Mouse (Mus musculus): ENCODE measurements around the gene Hps4.
"Not testable (repeated sequence)": the region's sequence is repeated elsewhere in the genome, so short reads cannot be mapped to it uniquely, and the experiment has no call there.

Hps4 gene

DNA sequence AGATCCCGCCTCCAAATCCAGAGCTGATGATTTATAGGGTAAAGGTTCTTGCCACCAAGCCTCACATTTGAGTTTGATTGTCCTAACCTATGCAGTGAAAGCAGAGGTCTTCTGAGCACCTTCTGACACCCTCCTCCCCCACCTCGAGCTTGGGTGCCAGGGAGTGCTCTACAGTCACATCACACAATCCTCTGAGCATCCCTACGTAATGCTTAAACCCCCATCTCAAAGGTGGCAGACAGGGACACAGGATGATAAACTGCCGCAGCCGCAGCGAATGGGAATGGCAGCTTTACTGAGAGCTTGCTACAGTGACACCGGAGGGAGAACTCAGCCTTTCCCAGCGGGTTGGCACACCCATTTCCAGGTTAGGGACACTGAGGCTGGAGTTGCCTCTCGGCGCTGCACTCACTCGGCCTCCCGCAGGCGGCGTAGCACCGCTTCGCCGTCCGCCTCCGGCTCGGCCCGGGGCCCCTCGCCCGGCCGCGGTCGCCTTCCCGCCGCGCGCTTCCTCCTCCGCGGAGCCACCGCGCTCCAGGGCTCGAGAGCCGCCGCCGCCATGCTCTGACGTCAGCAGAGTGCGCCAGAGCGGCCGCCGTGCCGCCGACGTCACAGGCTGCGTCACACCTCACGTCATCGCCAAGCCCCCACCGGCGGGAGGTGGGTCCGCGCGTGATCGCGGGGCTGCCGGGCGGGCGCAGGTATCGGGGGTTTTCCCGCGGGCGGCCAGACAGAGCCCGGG is at the start of gene Hps4, which contains the start of gene Srrd:
TSS of gene Hps4 (plus strand) at position 621 of the 742 bp plus-strand sequence.
TSS of gene Srrd (minus strand) at position 578 of the 742 bp plus-strand sequence.
- DNase-seq (ENCODE audit: extremely low spot score, low read depth, low spot score), result no peak

DNA sequence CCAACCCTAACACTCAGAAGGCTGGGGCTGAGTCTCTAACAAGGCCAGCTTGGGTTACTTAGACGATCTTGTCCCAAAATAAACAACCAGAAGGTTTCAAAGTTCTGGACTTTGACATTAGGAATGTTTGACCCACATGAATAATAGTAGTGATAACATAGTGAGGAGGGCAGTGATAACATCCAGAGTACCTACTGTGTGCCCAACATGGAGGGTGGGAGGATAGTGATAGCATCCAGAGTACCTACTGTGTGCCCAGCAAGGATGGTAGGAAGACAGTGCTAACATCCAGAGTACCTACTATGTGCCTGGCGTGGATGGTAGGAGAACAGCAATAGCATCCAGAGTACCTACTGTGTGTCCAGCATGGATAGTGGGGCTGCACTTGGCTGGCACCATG is 49.1 kb upstream of the Hps4 start:
- no peak for DNase-seq (ENCODE audit: extremely low spot score, low read depth, low spot score)

DNA sequence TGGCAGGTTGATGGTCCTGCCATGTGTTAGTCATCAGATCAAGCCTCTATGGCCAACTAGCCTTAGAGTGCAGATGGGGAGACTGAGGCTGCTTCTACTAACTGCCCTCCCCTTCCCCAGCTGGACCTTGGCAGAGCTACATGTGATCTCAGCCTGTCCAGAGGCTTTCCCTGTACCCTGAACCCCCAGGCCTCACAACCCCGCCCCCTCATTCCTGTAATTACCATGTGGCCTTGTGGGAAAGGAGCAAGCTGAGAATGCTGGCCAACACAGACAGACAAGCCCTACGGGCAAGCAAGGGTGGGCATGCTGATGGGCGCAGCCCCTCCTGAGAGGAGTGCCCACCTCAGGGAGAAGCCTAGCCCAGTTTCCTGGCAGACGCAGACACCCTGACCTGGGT is 48.2 kb upstream of the Hps4 start:
- DNase-seq (ENCODE audit: extremely low spot score, low read depth, low spot score), result no peak

DNA sequence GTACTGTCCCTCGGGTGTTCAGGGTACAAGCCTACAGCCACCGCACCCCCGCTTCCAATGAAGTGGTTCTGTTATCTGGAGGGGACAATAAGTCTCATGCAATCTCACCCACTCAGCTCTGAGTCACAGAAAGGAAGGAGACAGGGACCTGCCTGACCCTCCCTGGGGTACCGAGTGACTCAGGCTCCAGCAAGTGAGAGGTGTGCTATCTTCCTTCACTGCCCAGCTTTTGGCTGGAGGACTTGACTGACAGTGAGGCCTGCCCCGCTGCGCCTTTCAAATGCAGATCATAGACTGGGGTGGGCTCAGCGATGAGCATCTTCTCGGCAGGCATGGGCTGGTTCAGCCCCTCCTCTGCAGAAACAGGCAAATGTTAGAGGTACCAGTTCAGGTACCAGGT is 47.7 kb upstream of the Hps4 start:
- DNase-seq (ENCODE audit: extremely low spot score, low read depth, low spot score), result no peak

DNA sequence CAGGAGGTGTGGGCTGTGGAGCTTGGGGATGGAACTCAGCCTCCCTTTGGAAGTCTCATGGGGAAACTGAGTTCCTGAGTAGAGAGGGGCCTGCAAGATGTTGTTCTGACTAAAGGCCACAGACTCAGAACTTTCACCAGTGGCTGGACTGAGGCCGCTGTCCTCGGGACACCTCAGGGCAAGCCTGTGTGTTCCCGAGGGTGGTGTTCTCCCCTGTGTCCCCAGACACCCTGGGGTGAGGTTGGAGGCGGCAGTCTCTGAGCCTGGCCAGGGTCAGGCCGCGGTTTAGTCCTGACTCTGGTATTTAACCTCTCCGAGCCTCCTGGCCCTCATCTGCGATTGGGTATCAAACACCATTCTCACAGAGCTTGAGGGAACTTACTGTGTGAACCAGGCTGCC is 47.3 kb upstream of the Hps4 start:
- DNase-seq (ENCODE audit: extremely low spot score, low read depth, low spot score), result no peak

DNA sequence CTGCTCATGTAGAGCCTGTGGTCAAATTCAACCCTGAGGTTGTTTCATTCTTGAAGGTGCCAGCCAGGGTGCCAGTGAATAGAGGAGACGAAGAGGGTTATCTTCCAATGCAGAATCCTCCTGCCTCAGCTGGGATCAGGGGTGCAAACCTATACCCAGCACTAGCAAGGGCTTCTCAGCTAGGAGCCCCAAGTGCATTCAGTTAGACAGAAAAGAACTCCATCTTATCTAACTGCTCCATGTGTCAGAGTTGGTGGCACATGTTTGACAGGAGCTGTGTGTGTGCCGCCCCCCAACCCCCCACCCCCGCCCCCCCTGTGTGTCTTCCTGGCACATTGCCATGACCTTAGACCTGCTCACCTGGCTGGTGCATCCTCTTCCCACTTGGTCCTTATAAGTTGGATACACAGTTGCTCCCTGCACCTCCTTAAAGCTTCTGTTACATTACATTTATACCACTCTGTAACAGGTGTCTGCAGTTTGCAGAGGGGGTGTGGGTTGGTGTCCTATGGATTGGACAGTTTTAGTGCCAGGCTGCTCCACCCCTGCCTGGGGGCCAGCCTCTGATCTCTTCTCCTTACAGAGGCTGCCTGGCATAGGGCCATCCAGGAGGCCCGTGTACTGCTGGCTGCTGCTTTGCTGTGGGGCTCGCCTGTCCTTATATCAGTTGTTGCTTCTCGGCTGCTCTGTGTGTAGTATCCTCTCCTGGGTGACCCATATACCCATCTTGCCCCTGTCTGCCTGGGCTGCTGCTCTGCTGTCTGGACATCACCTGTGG is 46.3 kb upstream of the Hps4 start:
- no peak for DNase-seq (ENCODE audit: extremely low spot score, low read depth, low spot score)

DNA sequence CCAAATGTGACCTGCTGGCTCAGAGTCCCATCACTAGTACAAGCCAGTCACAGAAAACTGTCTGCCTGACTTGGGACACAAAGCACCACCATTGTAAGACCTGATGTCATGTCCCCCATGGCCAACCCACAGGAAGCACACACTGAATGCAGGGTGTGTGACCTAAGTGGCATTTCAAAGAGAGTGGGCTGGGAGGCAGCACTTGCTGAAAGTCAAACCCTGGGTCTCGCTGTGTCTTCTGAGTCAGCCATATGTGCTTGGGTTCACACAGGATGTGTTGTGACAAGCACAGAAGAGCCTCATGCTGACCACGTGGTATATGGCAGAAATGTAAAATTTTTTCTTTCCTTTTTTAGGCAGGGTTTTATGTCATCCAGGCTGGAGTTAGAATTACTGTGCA is 45.6 kb upstream of the Hps4 start:
- no peak for DNase-seq (ENCODE audit: extremely low spot score, low read depth, low spot score)

DNA sequence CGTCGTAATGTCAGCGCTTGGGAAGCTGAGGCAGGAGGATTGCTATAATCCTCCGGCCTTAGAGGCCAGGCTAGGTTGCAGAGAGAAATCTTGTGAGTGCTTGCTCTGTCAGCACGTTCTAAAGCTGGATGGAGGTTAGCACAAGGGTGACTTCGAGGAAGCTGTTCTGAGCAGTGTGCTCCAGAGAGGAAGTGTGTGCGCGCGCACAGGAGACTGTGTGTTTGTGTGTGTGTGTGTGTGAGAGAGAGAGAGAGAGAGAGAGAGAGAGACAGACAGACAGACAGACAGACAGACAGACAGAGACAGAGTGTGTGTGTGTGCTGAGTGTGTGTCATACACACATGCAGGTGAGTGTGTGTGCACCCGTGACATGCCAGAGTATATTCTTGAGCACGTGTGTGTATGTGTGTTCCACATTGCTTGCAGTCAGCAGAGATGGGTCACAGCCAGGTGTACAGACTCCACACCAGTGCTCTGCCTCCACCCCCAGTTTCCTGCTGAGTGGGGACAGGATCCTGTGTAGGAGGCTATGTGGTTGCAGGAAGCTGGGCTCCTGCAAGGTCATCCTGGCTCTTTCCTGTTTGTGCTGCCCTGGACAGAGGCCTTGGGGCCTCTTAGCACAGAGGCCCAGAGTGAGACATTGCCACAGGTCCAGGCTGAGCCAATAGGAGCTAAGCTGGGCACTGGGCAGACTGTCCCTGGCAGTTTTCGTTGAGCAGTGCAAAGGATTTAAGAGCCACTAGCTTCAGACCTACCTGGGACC is 44.5 kb upstream of the Hps4 start:
- no peak for DNase-seq (ENCODE audit: extremely low spot score, low read depth, low spot score)

DNA sequence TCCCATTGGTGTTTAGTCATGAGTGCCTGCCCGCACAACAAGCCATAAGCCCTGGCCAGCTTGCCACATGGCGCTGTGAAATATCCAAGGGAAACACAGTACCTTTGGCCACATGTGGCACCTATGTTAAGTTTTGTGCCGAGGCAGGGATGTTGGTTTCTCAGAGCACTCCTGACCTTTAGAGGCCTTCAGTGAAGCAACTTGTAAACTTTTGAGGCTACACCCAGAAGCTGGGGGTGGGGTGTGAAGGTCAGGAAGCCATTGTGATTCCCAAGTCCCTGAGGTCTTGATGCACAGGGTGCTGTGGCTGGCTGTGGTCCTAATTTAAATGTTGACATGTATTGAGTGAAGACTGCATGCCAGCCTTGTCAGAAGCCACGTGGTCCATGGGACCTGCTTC is 43.5 kb upstream of the Hps4 start:
- DNase-seq (ENCODE audit: extremely low spot score, low read depth, low spot score), result no peak

DNA sequence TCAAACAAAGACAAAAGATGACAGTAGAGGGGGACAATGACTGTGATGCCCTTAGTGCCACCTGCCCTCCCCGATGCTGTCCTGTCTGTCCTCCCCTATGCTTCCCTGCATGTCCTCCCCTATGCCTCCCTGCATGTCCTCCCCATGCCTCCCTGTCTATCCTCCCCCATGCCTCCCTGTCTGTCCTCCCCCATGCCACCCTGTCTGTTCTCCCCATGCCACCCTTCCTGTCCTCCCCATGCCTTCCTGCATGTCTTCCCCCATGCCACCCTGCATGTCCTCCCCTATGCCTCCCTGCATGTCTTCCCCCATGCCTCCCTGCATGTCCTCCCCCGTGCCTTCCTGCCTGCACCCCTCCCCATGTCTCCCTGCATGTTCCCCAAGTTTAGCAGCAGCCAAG is 42.8 kb upstream of the Hps4 start:
- DNase-seq (ENCODE audit: extremely low spot score, low read depth, low spot score), result no peak

DNA sequence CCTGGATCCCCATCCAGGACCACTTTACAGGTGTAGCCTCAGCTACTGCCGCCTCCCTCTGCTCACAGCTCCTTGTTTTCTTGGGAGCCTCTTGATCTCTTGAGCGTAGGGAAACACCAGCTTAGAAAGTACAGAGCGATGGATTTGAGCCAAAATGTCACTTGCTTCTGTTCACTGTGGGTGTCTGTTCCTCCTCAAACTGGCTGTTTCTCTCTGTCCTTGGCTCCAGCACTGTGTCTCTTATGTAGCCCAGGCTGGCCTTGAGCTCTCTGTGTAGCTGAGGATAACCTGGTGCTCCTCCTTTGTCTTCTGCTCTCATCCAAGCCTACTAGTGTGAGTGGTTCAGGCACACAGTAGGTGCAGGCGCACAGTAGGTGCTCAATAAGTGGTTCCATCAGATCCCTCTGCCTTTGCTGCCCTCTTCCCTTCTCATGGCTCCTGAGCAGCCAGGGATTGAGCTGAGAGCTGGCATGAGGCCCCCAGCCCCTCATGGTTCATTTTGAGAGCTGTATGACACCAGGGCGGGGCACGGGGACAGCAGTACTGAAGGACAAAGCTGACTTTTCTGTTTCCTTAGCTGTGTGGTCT is 42.1 kb upstream of the Hps4 start:
- DNase-seq (ENCODE audit: extremely low spot score, low read depth, low spot score), result no peak

DNA sequence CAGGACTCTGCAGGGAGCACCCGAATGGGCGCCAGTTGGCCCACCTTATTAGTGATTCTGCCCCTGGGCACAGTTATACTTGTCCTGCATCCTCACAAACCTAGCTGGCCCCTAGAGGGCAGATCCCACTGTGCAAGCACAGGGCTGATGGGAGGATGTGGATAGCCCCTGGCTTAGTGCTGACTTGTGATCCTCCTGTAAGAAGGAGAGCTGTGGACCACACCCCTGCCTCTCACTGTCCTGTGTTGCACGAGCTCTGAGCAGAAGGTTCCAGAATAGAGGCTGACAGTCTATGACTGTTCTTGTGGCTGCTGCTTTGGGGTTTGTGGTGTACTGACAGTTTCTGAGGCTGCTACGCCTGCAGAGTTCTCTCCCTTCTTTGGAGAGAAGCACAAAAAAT is 41.2 kb upstream of the Hps4 start:
- DNase-seq (ENCODE audit: extremely low spot score, low read depth, low spot score), result no peak

DNA sequence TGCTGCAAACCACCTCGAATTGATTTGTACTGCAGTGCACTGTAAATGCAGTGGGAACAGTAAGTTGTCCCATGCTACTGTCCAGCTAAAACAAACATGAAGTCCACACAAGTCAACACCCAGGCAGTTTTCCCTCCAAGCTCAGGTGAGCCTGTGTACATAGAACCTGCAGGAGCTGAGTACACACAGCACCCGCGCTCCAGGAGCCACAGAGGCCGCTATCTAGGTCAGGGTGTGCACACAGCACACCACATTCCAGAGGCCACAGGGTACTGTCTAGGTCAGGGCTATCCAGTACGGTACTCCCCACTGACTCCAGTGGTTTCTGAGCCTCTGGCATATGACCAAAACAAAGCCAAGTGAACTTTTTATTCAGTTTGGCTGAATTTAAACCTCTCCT is 40.6 kb upstream of the Hps4 start:
- no peak for DNase-seq (ENCODE audit: extremely low spot score, low read depth, low spot score)

DNA sequence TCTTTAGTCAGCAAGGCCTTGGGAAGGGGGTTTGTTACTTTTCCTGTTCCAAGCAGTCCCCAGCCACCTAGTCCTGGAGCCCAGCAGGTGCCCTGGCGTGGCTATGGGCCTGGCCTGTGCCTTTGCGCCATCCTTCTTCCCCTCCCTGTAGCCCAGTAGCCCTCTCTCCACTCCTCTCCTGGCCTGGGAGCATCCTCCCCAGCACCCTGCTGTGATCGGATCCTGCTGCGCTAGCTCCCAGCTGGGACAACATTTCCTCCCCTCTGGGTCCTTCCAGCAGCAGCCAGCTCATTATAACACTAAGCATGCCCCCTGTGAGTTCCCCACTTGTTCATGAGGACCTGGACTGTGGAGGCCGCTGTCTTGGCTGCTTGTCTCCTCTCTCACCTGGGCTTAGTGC is 37.0 kb upstream of the Hps4 start:
- DNase-seq (ENCODE audit: extremely low spot score, low read depth, low spot score), result no peak

DNA sequence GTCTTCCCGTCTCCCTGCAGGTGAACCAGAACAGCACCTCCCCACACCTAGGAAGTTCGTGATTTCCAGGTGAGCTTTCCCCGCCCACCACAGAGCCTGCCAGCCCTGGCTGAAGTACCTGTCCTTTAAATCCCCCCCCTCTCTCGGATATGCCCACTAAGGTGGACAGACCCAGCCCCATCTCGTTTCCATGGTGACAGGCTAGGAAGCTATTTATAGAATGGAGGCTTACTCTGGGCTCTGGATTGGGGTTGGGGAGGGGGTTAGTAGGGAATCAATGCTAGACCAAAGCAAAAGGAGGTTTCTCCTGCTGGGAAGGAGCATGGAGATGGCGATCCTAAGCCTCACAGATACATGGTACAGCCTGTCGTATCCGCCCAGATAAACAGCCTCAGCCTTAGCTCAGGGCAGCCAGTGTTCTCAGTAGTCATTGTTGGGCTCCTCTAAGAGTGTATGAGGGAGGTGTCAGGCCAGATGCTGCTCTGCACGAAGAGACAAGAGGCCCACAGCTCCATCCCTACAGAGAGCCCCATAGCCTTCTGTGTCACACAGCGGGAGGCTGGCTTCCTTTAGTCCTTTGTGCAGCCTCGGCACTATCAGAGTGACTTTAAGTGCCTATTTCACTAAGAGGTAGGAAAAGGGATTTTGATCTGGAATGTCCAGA is 29.5 kb upstream of the Hps4 start:
- no peak for DNase-seq (ENCODE audit: extremely low spot score, low read depth, low spot score)

DNA sequence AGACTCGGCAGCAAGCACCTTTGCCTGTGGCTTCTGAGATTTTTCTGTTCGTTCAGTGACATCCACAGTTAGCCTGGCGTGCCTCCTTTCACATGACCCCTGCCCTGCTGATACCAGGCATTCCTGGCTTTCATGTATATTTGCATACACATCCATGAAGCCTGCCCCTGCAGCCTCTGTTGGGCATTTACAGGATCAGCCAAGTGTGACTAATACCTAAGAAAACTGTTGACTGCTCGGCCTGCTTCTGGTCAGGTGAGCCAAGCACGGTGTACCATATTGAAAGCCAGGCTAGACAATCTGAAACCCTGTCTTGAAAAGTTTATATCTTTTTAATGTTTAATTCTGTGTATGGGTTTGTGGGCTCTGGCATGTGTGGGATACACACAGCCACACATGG is 26.4 kb upstream of the Hps4 start:
- no peak for DNase-seq (ENCODE audit: extremely low spot score, low read depth, low spot score)

DNA sequence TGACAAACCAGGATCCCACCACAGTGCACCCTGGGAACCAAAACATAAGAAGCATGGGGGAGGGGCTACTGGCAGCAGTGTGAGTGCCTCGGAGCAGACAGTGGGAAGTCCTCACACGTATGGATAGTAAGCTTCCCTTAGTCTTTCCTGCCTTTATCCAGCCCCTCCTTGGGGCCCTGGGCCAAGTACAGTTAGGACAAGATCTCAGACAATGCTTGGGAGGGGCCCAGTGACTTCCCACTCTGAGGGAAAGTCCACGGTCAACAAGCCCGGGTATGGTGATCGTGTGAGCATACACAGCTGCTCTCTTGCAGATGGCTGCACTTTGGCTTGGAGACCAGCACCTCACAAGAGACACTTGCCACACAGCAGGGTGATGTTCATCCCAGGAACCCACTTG is 25.6 kb upstream of the Hps4 start:
- DNase-seq (ENCODE audit: extremely low spot score, low read depth, low spot score), result no peak

DNA sequence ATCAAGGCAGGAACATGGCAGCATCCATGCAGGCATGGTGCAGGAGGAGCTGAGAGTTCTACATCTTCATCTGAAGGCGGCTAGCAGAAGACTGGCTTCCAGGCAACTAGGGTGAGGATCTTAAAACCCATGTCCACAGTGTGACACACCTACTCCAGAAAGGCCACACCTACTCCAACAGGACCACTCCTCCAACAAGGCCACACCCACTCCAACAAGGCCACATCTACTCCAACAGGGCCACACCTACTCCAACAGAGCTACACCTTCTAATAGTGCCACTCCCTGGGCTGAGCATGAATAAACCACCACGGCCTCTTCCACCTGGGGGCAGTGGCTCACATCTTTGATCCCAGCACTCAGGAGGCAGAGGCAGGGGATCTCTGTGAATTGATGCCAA is 23.5 kb upstream of the Hps4 start:
- DNase-seq (ENCODE audit: extremely low spot score, low read depth, low spot score), result not testable (repeated sequence)

DNA sequence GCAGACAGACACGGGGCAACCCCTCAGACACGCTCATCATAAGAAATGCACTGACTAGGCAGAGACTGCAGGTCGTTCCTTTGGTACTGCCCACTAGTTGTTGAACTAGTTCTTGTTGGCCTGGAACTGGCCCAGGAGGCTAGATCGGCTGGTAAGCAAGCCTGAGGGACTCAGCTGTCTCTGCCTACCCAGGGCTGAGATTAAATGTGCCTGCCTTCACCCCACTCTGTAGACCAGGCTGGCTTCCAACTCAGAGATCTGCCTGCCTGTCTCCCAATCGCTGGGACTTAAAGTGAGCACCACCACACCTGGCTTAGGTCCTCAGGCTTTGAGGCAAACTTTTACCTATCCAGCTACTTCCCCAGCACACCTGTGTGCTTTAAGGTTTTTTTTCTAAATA is 22.5 kb upstream of the Hps4 start:
- DNase-seq (ENCODE audit: extremely low spot score, low read depth, low spot score), result no peak

DNA sequence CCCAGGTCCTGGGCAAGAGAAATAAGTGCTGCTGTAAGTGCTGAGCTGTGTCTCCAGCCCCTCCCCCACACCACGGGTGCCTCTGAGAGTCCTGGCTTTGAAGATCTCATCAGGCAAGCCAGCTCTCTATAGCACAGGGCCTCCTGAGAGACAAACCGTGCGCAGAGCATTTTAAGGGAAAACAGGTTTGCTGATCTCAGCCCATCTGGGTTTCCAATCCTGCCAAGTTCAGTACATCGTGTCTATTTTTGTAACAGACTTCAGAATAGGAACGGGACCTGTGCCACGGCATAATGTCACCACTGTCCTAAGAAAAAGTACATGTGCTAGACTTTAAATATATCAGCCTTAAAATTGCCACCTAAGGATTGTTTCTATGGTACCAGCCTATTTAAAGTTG is 21.9 kb upstream of the Hps4 start:
- DNase-seq (ENCODE audit: extremely low spot score, low read depth, low spot score), result no peak

DNA sequence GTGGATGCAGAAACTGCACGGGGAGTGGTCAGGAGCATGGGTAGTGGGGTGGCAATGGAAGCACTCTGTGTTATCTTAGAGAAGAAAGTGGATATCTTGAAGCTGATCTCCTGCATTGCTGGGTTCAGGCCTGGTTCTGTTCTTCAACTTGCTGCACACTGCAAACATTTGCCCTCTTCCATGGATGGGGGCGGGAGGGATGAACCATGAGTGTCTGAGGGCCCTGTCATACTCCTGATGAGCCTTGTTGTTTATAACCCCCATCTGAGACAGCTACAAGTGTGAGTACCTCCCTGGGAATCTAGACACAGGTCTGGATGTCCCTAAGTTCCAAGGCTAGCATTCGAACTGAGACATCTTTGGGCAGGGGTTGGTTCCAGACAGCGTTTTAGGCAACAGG is 21.5 kb upstream of the Hps4 start:
- no peak for DNase-seq (ENCODE audit: extremely low spot score, low read depth, low spot score)
